Mouse (Mus musculus): ENCODE results near the gene Igf1. TPM values are rescaled to one million over a fixed set of nuclear protein-coding genes. Genes with fewer than 3 reads are reported as not detected.

Igf1 gene
- polyA plus RNA-seq, 1 experiment from 2014 or later = 142 TPM

GRCm38 (mm10) chr10:87897331-87897730, 39.3 kb downstream of the Igf1 start:
- Histone ChIP-seq H3K4me3 (ENCODE audit: low read depth, low read length) (no peak overlapping the region), H3K4me2 (ENCODE audit: low read depth, low read length) (no peak overlapping the region), H3K9me3 (ENCODE audit: control insufficient read depth, low read length) (no peaks in the 10 kb centered on the region), H3K36me3 (ENCODE audit: control insufficient read depth, insufficient read depth, low read length) (no peaks in the 10 kb centered on the region), H3K9ac (ENCODE audit: low read depth, low read length) (no peak overlapping the region), H3K27ac (replicated peaks; ENCODE audit: low read depth, low read length) (no peak overlapping the region), H3K27me3 (replicated peaks; ENCODE audit: control insufficient read depth, insufficient read depth, low read length) (no peaks in the 10 kb centered on the region), H3K4me1 (ENCODE audit: control insufficient read depth, insufficient read depth, low read length) (peaks cover 6% of the 10 kb centered on the region; the same call in 1 of the 2 replicates)
- DNase-seq (ENCODE audit: low spot score) (no peak), ATAC-seq (ENCODE audit: low read depth) (no peak)
- 91% methylated on average over 4 of the region's 4 CpGs for WGBS

GRCm38 (mm10) chr10:87898826-87899225, 40.8 kb downstream of the Igf1 start:
- Histone ChIP-seq H3K36me3 (ENCODE audit: control insufficient read depth, insufficient read depth, low read length) (no peaks in the 10 kb centered on the region), H3K9ac (ENCODE audit: low read depth, low read length) (no peak overlapping the region), H3K4me2 (ENCODE audit: low read depth, low read length) (no peak overlapping the region), H3K4me3 (ENCODE audit: low read depth, low read length) (no peak overlapping the region), H3K27ac (replicated peaks; ENCODE audit: low read depth, low read length) (no peak overlapping the region), H3K9me3 (ENCODE audit: control insufficient read depth, low read length) (no peaks in the 10 kb centered on the region), H3K4me1 (ENCODE audit: control insufficient read depth, insufficient read depth, low read length) (peaks cover 6% of the 10 kb centered on the region; the same call in 1 of the 2 replicates), H3K27me3 (replicated peaks; ENCODE audit: control insufficient read depth, insufficient read depth, low read length) (no peaks in the 10 kb centered on the region)
- ATAC-seq (ENCODE audit: low read depth) (no peak), DNase-seq (ENCODE audit: low spot score) (no peak)
- WGBS = 33% methylated on average over 3 of the region's 3 CpGs

GRCm38 (mm10) chr10:87901916-87902315, 43.9 kb downstream of the Igf1 start:
- Histone ChIP-seq H3K27me3 (replicated peaks; ENCODE audit: control insufficient read depth, insufficient read depth, low read length) (no peaks in the 10 kb centered on the region), H3K27ac (replicated peaks; ENCODE audit: low read depth, low read length) (no peak overlapping the region)

GRCm38 (mm10) chr10:87904324-87904723, 46.3 kb downstream of the Igf1 start:
- Histone ChIP-seq H3K36me3 (ENCODE audit: control insufficient read depth, insufficient read depth, low read length) (no peaks in the 10 kb centered on the region), H3K4me2 (ENCODE audit: low read depth, low read length) (no peak overlapping the region), H3K27me3 (replicated peaks; ENCODE audit: control insufficient read depth, insufficient read depth, low read length) (no peaks in the 10 kb centered on the region), H3K4me1 (ENCODE audit: control insufficient read depth, insufficient read depth, low read length) (peaks cover 2% of the 10 kb centered on the region; the same call in 1 of the 2 replicates), H3K27ac (replicated peaks; ENCODE audit: low read depth, low read length) (no peak overlapping the region), H3K4me3 (ENCODE audit: low read depth, low read length) (no peak overlapping the region), H3K9ac (ENCODE audit: low read depth, low read length) (no peak overlapping the region), H3K9me3 (ENCODE audit: control insufficient read depth, low read length) (no peaks in the 10 kb centered on the region)
- DNase-seq (ENCODE audit: low spot score) = no peak
- 55% methylated on average over 5 of the region's 5 CpGs for WGBS
- ATAC-seq (ENCODE audit: low read depth) = no peak

More at GRCm38 (mm10) chr10:87901916-87902315, 43.9 kb downstream of the Igf1 start:
- DNase-seq (ENCODE audit: low spot score) = no peak
- Histone ChIP-seq H3K4me1 (ENCODE audit: control insufficient read depth, insufficient read depth, low read length) (peaks cover 8% of the 10 kb centered on the region; the same call in 1 of the 2 replicates), H3K9ac (ENCODE audit: low read depth, low read length) (no peak overlapping the region), H3K36me3 (ENCODE audit: control insufficient read depth, insufficient read depth, low read length) (no peaks in the 10 kb centered on the region), H3K9me3 (ENCODE audit: control insufficient read depth, low read length) (no peaks in the 10 kb centered on the region), H3K4me2 (ENCODE audit: low read depth, low read length) (no peak overlapping the region), H3K4me3 (ENCODE audit: low read depth, low read length) (no peak overlapping the region)
- no peak for ATAC-seq (ENCODE audit: low read depth)
- WGBS = 49% methylated on average over 7 of the region's 7 CpGs

- WGBS = 75% methylated on average over 3 of the region's 3 CpGs
- no peak overlapping the region for H3K4me2 ChIP-seq (ENCODE audit: low read depth, low read length)
- no peaks in the 10 kb centered on the region for H3K27me3 ChIP-seq (replicated peaks; ENCODE audit: control insufficient read depth, insufficient read depth, low read length)
- H3K36me3 ChIP-seq (ENCODE audit: control insufficient read depth, insufficient read depth, low read length) = no peaks in the 10 kb centered on the region
- DNase-seq (ENCODE audit: low spot score) (no peak), ATAC-seq (ENCODE audit: low read depth) (no peak)
- H3K9me3 ChIP-seq (ENCODE audit: control insufficient read depth, low read length) = no peaks in the 10 kb centered on the region
- H3K4me1 ChIP-seq (ENCODE audit: control insufficient read depth, insufficient read depth, low read length) = peaks cover 2% of the 10 kb centered on the region; the same call in 1 of the 2 replicates
- H3K9ac ChIP-seq (ENCODE audit: low read depth, low read length) = no peak overlapping the region
- no peak overlapping the region for H3K4me3 ChIP-seq (ENCODE audit: low read depth, low read length)
- no peak overlapping the region for H3K27ac ChIP-seq (replicated peaks; ENCODE audit: low read depth, low read length)
Measured at GRCm38 (mm10) chr10:87905087-87905486, 47.0 kb downstream of the Igf1 start.

- Histone ChIP-seq H3K9me3 (ENCODE audit: control insufficient read depth, low read length) (no peaks in the 10 kb centered on the region), H3K4me2 (ENCODE audit: low read depth, low read length) (no peak overlapping the region), H3K36me3 (ENCODE audit: control insufficient read depth, insufficient read depth, low read length) (no peaks in the 10 kb centered on the region), H3K4me1 (ENCODE audit: control insufficient read depth, insufficient read depth, low read length) (peaks cover 2% of the 10 kb centered on the region; the same call in 1 of the 2 replicates), H3K9ac (ENCODE audit: low read depth, low read length) (no peak overlapping the region), H3K27ac (replicated peaks; ENCODE audit: low read depth, low read length) (no peak overlapping the region), H3K4me3 (ENCODE audit: low read depth, low read length) (no peak overlapping the region), H3K27me3 (replicated peaks; ENCODE audit: control insufficient read depth, insufficient read depth, low read length) (no peaks in the 10 kb centered on the region)
- DNase-seq (ENCODE audit: low spot score) = no peak
- ATAC-seq (ENCODE audit: low read depth) = no peak
- WGBS = 78% methylated on average over 3 of the region's 3 CpGs
Measured at GRCm38 (mm10) chr10:87906121-87906520, 48.1 kb downstream of the Igf1 start.

- 85% methylated on average over 2 of the region's 2 CpGs for WGBS
- H3K36me3 ChIP-seq (ENCODE audit: control insufficient read depth, insufficient read depth, low read length) = no peaks in the 10 kb centered on the region
- H3K4me1 ChIP-seq (ENCODE audit: control insufficient read depth, insufficient read depth, low read length) = peaks cover 2% of the 10 kb centered on the region; the same call in 1 of the 2 replicates
- H3K4me3 ChIP-seq (ENCODE audit: low read depth, low read length) = no peak overlapping the region
- H3K4me2 ChIP-seq (ENCODE audit: low read depth, low read length) = no peak overlapping the region
- no peak for ATAC-seq (ENCODE audit: low read depth)
- H3K9me3 ChIP-seq (ENCODE audit: control insufficient read depth, low read length) = no peaks in the 10 kb centered on the region
- no peaks in the 10 kb centered on the region for H3K27me3 ChIP-seq (replicated peaks; ENCODE audit: control insufficient read depth, insufficient read depth, low read length)
- no peak overlapping the region for H3K9ac ChIP-seq (ENCODE audit: low read depth, low read length)
- H3K27ac ChIP-seq (replicated peaks; ENCODE audit: low read depth, low read length) = no peak overlapping the region
- no peak for DNase-seq (ENCODE audit: low spot score)
Measured at GRCm38 (mm10) chr10:87906757-87907307, 48.8 kb downstream of the Igf1 start.

- Histone ChIP-seq H3K4me3 (ENCODE audit: low read depth, low read length) (no peak overlapping the region), H3K36me3 (ENCODE audit: control insufficient read depth, insufficient read depth, low read length) (no peaks in the 10 kb centered on the region), H3K9ac (ENCODE audit: low read depth, low read length) (no peak overlapping the region), H3K27me3 (replicated peaks; ENCODE audit: control insufficient read depth, insufficient read depth, low read length) (no peaks in the 10 kb centered on the region), H3K4me1 (ENCODE audit: control insufficient read depth, insufficient read depth, low read length) (no peaks in the 10 kb centered on the region), H3K27ac (replicated peaks; ENCODE audit: low read depth, low read length) (no peak overlapping the region), H3K4me2 (ENCODE audit: low read depth, low read length) (no peak overlapping the region), H3K9me3 (ENCODE audit: control insufficient read depth, low read length) (no peaks in the 10 kb centered on the region)
- 85% methylated on average over 3 of the region's 3 CpGs for WGBS
- DNase-seq (ENCODE audit: low spot score) = no peak
- no peak for ATAC-seq (ENCODE audit: low read depth)
Measured at GRCm38 (mm10) chr10:87913852-87914251, 55.8 kb downstream of the Igf1 start.

GRCm38 (mm10) chr10:87914932-87915331, 56.9 kb downstream of the Igf1 start:
- Histone ChIP-seq H3K9me3 (ENCODE audit: control insufficient read depth, low read length) (no peaks in the 10 kb centered on the region), H3K4me1 (ENCODE audit: control insufficient read depth, insufficient read depth, low read length) (no peaks in the 10 kb centered on the region), H3K27ac (replicated peaks; ENCODE audit: low read depth, low read length) (no peak overlapping the region), H3K9ac (ENCODE audit: low read depth, low read length) (no peak overlapping the region), H3K4me2 (ENCODE audit: low read depth, low read length) (no peak overlapping the region), H3K27me3 (replicated peaks; ENCODE audit: control insufficient read depth, insufficient read depth, low read length) (no peaks in the 10 kb centered on the region), H3K36me3 (ENCODE audit: control insufficient read depth, insufficient read depth, low read length) (no peaks in the 10 kb centered on the region), H3K4me3 (ENCODE audit: low read depth, low read length) (no peak overlapping the region)
- WGBS = 84% methylated on average over 10 of the region's 10 CpGs
- DNase-seq (ENCODE audit: low spot score) = no peak
- ATAC-seq (ENCODE audit: low read depth) = no peak

Measured in embryonic facial prominence, embryonic 14.5 days (tissue).